Comparison of ENCODE assay signal across 13 mouse cellular contexts in the genomic region with DNA sequence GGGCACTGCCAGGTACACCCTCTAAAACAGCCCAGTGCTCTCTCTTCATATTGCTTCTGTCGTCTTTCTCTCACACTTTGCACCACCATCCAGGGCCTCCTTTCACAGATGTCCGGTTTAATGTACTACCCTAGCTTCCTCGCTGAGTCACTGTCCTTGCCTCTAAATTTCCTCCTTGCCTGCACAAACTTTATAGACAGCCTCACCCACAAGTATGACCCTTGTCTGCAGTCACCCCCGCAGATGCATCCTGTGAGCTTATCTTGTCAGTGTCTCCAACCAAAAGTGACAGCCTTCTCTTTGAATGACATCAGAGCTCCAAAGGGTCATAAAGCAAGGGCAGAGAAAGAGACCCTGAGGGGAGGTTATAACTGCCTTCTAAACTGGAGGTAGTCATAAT.
"Had no signal": no experiment of that assay in that cellular context is flagged by ENCODE, and none has a peak within 500 bp of the region (broad histone marks: within the 10 kb centered on the region; RNA-seq: fewer than 3 reads in every experiment).

No protein-coding gene starts in this region.

- H3K27me3 ChIP-seq: kidney, embryonic 15.5 days; limb, embryonic 12.5 days; midbrain, embryonic 13.5 days; stomach, embryonic 15.5 days had no signal

- H3K4me2 ChIP-seq: kidney, embryonic 15.5 days; limb, embryonic 12.5 days; midbrain, embryonic 13.5 days; stomach, embryonic 15.5 days had no signal

- H3K36me3 ChIP-seq: kidney, embryonic 15.5 days; limb, embryonic 12.5 days; midbrain, embryonic 13.5 days; stomach, embryonic 15.5 days had no signal

- H3K9me3 ChIP-seq: kidney, embryonic 15.5 days; limb, embryonic 12.5 days; midbrain, embryonic 13.5 days; stomach, embryonic 15.5 days had no signal

- H3K4me3 ChIP-seq: kidney, embryonic 15.5 days; limb, embryonic 12.5 days; midbrain, embryonic 13.5 days; stomach, embryonic 15.5 days had no signal

- DNase-seq: kidney, adult 11 months; kidney, postnatal 25 days; lung, adult 2 months; lung, postnatal 36 days; right cerebral cortex, postnatal 14 days; thymus, adult 2 months; thymus, postnatal 25 days had no signal

- H3K9ac ChIP-seq: kidney, embryonic 15.5 days; limb, embryonic 12.5 days; liver, embryonic 14.5 days; midbrain, embryonic 13.5 days; stomach, embryonic 15.5 days had no signal

- H3K27ac ChIP-seq: kidney, embryonic 15.5 days; limb, embryonic 12.5 days; liver, embryonic 14.5 days; midbrain, embryonic 13.5 days; stomach, embryonic 15.5 days had no signal

- ATAC-seq: lung, postnatal 0 days; midbrain, embryonic 13.5 days had no signal
